Mouse (Mus musculus) liver, embryonic 14.5 days (tissue): ENCODE measurements at regions not wholly inside any gene's neighbourhood (a gene's known extent, or its start where the extent isn't known, plus 50 kb on each side); places are given as distances from the start of the nearest gene placed in this dataset.

Experiments
- CTCF ChIP-seq: IDR thresholded peaks from 2 replicates; pipeline ENCODE4 v1.5.1; 2016; ENCODE audit warnings: antibody characterized with exemption, low read depth, control low read depth
- EP300 ChIP-seq: IDR thresholded peaks from 2 replicates; pipeline ENCODE4 v1.6.1; 2016; ENCODE audit warnings: antibody characterized with exemption, low read depth

GRCm38 (mm10) chr2:135544882-135545281, 113.9 kb upstream of the Plcb4 start:
- TF ChIP-seq CTCF (no peak), EP300 (no peak)
